Mouse (Mus musculus) ovary, postnatal 36 days (tissue): ENCODE data around the gene Gm12394.
"Not testable (repeated sequence)": the region's sequence is repeated elsewhere in the genome, so short reads cannot be mapped to it uniquely, and the experiment has no call there.

ENCODE experiments used
- DNase-seq: peaks from one replicate; pipeline ENCODE4 v3.0.0; 2022; ENCODE audit warnings: low spot score, mixed read lengths

The Gm12394 gene

DNA sequence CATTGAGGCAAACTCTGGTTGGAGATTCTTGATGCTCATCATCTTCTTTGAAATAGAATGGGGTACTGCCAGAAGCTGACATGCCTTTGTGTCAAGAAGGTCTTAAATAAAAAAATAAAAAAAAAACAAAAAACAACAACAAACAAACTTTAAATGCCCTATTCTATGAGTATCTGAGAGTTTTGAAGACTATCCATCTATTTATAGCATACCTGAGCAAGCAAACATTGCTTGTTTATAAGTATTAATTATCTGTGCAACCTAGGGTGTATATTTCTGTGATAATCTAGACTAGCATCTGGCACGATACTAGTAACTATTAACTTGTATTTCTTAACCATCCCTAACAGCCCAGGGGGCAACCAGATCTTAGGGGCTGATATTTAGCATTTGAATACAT lies at the start of gene Gm12394:
Gene Gm12394 (minus strand): TSS at position 101 of the 400 bp plus-strand sequence.
- DNase-seq, result not testable (repeated sequence)

DNA sequence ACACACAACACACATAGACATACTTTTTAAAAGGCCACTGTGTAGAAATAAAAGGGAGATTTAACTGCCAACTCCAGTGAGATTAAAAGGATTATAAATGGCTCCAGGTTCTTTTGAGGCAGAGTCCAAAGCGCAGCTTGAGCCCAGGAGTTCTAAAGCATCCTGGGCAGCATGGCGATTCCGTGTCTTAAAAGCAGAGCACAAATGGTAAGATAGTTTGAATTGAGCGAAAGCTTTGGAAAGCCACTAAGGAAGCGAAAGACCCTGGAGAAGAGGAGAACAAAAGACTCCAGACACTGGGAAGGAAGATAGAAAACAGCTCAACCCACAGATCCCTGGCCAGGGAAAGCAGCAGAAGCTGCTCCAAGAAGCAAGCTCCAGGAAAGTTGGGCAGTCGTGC lies 48.4 kb upstream of the Gm12394 start:
- no peak for DNase-seq

DNA sequence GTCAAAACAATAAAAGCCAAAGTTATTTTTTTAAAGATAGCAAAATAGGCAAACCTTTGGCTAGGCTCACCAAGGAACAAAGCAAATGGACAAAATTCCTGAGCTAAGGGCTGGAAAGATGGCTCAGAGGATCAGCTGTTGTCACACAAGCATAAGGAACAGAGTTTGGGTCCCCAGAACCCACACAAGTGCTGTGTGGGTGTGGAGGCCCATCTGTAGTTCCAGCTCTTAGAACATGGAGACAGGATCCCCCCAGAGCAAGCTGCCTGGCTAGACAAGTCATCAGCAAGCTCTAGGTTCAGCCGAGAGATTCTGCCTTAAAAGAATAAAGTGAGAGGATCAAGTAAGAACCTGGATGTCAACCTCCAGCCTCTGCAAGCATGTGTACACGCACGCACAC lies 48.0 kb upstream of the Gm12394 start:
- no peak for DNase-seq

DNA sequence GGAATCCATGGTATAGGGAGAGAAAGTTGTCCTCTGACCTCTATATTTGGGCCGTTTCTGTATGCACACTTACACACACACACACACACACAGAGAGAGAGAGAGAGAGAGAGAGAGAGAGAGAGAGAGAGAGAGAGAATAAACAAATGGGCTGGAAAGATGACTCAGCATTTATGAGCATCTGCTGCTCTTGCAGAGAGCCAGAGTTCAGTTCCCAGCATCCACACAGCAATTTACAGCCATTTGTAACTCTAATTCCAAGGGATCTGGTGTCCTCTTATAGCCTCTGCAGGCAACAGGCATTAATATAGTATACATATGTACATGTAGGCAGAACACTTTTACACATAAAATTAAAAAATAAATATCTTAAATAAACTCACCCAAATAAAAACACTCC lies 47.4 kb upstream of the Gm12394 start:
- DNase-seq, result no peak

DNA sequence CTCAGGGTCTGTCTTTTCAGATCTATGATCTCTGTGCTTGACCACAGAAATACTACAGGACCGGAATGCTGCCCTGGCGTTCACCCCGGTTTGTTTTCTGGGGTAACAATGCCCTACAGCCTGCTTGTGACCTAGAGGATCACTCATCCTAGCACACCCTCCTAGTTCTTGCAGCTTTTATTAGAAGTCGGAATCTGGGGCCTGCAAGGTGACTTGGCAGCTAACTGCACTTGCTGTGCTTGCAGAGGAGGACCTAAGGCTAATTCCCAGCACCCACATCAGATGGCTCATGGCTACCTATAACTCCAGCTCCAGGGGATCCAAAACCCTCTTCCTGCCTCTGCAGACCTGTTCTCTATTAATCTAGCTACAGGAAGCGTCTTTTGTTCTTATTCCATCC lies 46.2 kb upstream of the Gm12394 start:
- DNase-seq, result no peak

DNA sequence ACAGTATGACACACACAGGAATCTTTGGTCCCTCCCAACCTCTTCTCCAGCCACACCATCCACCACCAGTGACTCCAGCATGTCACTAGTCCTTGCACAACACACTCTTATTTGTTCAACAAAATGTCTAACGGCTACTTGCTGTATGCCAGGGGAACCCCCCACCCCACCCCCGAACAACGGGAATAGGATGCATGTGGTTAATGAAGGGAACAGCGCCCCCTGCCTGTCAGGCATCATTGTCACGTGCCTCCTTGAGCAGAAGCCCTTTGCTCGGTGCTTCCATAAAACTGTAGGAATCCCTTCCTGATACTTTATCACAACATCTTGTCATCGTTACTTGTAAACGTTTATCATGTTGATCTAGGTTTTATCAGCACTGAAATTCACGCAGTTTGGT lies 45.6 kb upstream of the Gm12394 start:
- DNase-seq, result no peak

DNA sequence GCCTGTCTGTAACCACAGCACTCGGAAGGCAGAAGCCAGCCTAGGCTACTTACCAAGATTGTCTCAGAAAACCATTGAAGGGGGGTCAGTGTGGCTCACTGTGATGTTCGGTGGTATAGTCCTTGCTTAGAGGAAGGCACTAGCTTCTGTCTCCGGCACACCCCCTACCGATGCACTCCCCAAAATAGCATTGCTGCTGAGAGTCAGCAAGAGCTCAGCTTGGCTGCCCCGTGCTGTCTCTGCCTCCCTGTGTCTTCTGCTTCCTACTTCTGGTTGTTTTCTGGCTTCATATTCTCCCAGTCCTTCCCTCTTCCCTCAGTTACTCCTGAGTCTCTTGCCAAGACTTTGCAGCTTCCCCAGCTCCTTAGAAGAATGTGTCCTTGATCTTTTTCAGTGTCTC lies 44.3 kb upstream of the Gm12394 start:
- no peak for DNase-seq

DNA sequence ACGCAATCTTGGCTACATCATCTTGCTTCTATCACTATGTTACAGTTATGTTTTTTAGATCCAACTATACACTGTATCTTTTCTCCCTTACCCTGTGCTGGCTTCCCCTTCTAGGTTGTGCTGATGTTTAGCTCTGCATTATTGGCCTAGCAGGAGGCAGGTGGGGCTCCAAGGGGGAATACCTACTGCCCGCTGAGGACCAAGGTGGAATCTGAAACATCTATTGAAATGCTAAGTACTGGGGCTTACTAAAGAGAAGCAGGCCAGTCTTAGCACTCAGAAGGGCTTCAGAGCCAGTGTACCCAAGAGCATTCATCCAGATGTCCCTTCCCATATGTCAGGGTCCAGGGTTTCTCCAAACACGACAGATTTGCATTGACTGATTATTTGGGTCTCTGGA lies 42.3 kb upstream of the Gm12394 start:
- no peak for DNase-seq

DNA sequence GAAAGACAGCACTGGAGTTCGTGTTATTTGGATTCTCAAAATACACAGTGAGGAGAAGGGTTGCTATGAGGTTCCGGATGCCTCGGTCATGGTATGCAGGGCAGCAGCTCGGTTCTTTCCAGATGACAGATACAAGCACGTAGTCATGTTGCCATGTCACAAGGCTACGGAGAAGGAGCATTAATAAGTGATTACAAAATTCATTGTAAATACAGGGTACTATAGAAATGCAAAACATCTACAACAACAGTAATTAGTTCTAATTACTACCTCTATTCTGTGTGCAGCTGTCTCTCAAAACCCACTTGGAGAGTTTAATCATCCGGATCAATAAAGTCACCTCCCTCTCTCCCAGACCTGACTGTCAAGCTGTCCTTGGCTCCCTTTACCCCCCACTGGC lies 38.5 kb upstream of the Gm12394 start:
- DNase-seq, result no peak

DNA sequence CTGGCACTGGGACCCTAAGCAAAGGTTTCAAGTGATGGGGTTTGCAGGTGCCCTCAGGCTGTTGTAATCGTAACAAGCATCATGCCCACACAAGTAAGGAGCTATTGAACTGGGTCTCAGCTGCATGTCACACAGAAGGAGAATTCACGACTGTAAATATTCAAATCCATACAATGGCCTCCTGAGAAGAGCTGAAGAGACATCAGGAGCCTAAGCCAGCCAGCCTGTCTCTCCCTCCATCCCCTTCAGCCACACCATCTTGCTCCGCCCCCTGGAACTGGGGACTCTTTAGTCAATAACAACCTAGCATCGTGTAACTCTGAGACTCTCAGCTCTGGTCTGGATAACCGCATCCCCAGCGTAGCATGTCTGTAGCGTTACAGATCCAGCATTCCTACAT lies 34.6 kb upstream of the Gm12394 start:
- no peak for DNase-seq

DNA sequence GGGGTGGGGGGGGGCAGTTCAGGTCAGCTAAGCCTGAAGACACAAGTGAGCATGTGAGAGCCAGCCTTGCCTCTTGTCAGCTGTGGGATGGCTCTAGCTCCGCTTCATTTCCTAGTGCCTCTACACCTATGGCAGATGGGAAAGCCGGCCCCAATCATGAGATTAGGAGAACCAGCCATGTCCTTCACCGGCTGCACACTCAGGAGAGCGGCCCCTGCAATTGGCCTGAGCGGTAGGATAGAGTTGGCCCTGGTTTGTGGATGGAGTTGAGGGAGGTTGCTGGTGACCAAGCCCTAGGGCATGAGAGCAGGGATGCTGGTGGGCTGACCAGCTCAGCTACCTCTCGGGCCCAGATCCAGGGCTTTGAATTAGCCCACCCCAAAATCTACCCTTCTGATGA lies 32.2 kb upstream of the Gm12394 start:
- no peak for DNase-seq

DNA sequence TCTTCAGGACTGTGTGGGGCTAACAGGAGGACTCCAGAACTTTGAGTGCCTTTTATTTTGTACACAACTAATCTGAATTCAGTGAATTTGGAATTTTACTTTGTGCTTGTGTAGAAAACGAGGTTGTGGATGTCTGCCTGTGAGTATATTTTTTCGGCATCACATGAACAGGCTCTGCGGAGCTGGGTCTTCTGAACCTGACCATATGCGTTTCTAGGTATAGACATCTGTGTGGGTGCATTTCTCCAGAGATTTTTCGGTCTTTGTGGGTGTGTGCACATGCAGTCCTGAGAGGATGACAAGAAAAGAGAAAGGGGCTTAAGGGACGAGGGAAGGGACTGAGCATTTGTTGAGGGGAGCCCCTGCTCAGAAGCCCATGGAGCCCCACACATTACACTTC lies 30.4 kb upstream of the Gm12394 start:
- no peak for DNase-seq

DNA sequence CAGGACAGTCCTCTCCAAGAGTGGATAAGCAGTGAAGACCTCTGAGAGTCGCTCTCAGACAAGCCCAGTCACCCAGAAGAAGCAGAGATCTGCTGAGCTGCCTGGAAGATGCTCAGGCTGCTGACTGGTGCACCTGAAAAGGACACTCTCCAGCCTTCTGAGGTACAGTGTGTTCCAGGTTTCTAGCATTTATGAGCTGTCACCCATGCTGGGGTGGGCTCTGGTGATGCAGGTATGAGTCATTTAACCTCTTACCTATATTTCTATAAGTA lies 24.0 kb upstream of the Gm12394 start:
- DNase-seq, result no peak

DNA sequence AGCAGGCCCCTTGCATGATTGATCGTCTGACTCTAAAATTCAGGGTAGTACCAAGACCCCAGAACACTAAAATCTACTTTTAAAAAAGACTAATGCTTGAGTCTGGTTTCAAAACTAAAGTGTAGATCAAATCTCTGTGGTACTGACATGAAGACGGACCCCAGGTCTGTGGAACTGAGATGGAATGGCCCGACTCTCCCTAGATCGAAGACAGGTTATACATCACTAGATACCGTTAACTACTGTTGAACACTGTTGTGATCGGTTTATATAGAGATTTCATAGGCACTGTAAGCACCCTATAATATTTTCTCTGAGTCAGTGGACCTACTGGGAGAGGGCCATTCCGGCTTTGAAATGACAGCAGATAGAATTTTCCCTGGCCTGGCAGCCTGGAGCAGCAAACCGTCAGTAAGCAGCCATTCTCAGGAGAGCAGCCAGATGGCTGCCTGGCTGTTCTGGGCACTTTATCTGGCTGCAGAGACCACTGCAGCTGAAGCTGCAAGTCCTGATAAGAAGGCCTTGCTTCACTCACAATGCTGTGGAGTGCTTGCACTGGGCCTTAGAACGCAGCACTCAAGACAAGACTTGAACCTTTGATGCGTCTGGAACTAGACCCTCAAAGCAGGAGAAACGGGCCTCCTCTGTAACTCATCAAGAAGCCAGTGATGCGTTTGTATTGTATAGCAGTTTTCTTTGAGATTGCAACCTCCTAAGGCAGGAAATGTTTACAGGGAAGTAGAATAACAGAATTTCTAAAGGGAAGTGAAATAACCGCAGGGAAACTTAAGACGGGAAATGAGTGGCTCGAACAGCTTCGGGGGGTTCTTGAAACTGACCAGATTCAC lies 23.5 kb upstream of the Gm12394 start:
- no peak for DNase-seq

DNA sequence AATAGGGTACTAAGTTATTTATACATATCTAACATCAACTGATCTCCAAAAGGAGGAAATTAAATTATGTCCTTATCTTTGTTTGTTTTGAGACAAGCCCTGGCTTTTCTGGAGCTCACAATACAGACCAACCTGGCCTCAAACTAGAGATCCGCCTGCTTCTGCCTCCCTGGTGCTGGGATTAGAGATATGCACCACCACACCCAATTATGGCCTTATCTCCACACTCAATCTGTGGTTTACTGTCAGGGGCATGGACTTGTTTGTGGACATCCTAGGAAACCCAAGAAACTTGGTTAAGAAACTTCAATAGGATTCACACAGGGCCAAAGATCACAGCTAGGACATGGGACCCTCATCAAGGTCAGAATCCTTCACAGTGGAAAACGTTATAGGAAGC lies 21.1 kb upstream of the Gm12394 start:
- DNase-seq, result no peak

DNA sequence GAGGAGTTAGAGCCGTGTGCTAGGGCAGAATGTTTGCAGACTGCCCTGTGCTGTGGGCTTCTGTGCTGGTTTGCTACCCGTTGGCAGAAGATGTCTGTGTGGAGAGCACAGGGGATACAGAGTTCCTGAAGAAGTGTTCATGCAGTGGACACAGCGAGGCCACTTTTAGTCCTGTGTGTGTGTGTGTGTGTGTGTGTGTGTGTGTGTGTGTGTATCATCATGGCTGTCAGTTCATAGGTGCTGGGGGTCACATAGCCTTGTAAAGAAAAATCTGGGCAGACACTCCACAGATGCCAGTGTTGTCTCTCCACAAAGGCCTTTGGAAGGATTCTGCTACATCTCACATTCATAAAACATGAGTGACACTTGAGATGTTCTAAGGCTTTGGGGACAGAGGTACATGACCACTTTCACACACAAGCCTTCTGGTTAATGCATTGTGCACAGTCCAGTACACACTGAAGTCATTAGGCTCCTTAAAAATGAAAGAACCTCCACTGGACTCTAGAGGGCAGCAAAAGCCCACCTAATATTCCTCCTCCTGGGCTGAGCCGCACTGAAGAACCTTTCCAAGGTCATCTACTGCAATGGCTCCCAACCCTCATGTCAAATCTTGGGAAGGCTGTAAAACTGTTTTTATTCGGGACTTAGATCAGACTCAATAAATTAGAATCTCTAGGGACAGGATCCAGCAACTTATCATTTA lies 20.2 kb upstream of the Gm12394 start:
- DNase-seq, result peak; percentile 10

DNA sequence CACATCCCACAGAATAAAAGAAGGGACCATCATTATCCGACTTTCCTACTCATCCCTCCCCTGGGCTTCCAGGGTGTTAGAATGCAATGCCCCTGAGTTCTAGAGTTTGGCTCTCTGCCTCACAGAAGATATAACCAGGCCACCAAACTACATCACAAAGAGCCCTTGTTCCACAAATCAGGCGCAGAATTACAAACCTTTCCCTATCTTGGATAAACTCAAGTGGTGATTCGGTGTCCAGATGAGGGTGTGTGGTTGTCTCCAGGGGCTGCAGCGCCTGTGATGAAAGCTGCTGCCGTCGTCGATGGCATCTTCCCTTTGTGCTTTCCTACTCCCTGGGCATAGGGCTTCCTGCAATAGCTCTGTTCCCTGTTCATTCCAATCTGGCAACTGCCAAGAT lies 17.6 kb upstream of the Gm12394 start, which contains the start of gene Fam205c:
Gene Fam205c (minus strand): TSS at position 101 of the 400 bp plus-strand sequence.
- DNase-seq, result no peak

DNA sequence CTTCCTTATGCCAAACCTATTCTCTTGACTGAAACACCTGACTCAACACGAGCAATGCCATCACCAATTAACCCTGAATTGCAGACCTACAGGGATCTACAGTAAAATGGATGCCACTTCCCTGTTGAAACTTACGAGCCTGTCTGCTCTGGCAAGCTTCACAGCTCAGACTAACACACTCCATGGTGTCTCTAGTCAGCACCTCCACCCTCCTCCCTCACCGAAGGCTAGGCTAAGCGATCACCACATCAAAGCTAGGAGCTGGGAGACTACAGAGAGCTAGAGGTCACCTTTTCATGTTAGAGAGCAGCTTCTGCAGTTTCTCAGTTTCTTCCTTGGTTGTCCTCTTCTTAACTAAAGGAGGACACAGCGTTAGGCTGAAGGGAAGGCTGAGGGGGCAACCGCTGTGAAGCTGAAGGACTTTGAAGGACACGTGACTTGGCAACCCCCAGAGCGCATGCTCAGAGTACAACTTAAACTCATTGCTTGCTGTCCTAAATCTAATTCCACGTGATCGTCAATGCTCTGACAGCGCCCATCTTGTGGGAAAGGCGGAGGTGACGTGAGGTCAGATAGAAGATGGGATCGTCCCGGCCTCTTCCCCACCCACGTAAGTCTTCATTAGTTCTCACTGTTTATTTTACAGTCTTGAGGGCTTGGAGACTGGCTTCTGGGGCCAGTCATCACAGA lies 16.3 kb upstream of the Gm12394 start:
- no peak for DNase-seq

DNA sequence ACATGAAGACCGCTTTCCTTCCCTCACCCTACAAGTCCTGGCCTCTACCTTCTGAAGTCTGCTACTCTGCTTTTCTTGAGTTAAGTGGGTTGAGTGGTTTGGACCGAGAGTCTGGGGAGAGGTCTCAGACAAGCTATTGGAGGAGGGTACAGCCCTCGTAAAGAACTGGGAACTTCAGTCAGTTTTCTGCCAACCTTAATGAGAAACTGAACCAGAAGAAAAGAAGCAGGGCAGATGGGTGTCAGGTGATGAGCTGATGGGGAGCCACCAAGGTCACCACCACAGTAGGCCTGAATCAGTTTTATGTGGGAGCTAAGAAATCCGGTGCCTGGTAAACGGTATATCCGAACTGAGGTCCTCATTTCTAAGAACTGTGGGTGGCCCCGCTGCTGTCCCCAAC lies 15.6 kb upstream of the Gm12394 start:
- no peak for DNase-seq

DNA sequence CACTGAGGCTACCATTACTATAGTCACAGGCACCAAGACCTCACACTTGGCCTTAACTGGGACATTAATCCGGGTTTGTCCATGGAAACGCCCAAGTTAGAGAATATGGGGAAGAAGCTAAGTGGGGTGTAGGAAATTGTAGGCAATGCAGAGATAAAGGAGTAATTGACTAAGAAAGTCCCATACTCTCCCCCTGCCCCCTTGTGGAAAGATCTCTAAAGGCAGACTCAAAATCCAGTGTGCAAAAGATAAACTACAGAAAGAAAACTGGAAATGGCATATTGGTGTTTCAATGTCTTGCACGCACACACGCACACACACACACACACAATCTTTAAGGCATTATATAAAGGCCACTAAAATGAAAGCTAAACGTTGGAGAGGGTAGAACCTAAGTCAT lies 14.2 kb upstream of the Gm12394 start:
- no peak for DNase-seq

DNA sequence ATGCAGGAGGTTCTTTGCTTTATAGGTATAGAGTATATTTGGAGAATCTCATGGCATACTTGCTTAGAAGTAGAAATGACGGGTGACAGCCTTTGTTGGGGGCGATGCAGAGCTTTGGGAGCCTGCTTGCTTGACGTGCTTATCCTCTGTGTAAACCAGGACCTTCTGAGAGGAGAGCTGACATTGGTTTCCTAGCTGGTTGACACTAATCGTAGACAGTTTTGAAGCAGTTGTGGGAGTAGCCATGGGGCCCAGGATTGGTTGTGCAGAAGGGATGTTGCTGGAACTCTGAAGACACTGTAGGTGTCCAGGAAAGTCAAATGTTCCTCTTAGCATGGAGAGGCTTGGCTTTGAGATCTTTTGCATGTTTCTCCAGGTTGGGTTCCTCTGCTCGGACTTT lies 11.6 kb upstream of the Gm12394 start:
- no peak for DNase-seq

DNA sequence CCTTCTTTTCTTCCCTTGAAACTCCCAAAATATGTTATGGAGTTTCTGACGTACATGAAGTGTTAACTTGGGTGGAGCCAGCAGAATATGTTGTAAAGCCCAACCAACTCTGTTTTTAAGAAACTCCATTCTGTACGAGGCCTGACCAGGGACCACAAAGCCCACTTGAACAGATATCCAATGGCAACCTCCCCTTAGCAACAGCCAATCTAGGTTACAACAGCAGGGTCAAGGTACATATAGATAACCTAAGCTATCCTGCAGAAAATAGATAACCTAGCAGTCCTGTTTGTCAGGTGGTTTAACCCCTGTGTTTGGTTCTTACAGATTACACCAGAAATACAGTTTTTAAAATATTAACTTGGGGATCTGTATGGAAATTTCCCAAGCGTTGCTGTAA lies 10.8 kb upstream of the Gm12394 start:
- DNase-seq, result no peak

DNA sequence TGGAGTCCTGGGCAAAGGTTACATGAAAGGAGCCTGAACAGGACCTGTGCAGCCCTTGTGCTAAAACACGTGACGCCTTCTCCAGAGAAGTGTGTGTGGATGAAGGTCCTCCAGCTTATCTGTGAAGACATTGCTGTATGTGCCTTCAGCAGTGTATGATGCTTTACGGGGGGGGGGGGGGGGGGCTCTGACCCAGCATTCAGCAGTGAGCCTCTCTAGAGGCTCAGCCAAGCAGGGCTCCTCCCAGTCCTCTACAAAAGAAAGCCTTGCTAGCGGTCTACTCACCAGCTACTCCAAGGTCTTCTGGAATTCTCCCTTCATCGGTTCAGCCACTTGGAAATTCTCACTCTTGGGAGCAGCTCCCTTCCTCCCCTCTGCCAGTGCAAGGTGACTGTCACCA lies 6.9 kb upstream of the Gm12394 start:
- DNase-seq, result not testable (repeated sequence)
